Mouse (Mus musculus): Measurements from ENCODE around the gene Olfr630. TPM values are rescaled to one million over a fixed set of nuclear protein-coding genes. Genes with fewer than 3 reads are reported as not detected.
"Not testable (repeated sequence)": the region's sequence is repeated elsewhere in the genome, so short reads cannot be mapped to it uniquely, and the experiment has no call there.

Olfr630 gene
- not detected in 2 replicates for polyA plus RNA-seq (2016; fragmentation: Nextera tagmentation; extraction: Ambion mirVana)

DNA sequence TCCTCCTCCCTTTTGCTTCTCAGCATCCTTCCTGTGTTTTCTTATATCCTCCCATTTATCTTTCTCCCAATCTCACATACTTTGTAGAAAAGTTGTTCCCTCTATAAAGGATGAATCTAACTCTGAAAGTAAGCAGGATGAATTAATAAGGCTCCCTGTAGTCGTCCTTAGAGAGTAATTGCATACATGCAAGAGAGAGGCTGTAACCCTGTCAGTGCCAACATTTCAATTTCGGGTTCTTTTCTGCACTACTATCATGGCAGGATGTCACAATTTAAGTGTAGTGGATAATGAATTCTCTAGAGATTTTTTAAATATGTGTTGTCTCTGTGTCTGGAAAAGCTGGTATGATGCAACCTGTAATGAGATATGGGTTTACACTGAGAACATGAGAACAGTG is at the start of gene Olfr630:
Gene Olfr630 (minus strand): TSS at position 101 of the 400 bp plus-strand sequence.
- Histone ChIP-seq H3K27ac (no peak within 1 kb of the TSS), H3K36me3 (no peaks in the 10 kb centered on the region), H3K9me3 (no peaks in the 10 kb centered on the region), H3K4me1 (no peaks in the 10 kb centered on the region), H3K9ac (no peak within 1 kb of the TSS), H3K4me3 (no peak within 1 kb of the TSS), H3K4me2 (replicated peaks) (no peak within 1 kb of the TSS), H3K27me3 (replicated peaks) (no peaks in the 10 kb centered on the region)
- WGBS = 45% methylated on average over 2 of the region's 2 CpGs
- no peak for ATAC-seq (ENCODE audit: low FRiP score, low read depth)

DNA sequence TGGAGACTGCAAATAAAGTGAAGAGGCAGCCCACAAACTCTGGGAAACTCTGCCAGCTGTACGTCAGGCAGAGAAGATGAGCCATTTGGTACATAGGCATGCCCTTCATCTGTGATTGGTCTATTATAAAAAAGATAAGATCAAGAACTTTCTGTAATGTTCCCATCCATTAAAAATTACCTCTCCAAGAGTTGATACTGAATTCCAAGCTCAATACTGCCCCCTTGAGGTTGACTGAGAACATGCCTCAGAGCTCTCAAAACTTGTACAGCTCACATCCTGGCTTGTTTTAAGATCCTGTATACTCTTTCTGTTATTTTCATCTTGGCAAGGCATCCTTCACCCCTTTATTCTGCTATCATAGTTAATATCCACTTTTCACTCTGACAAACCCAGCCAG is 49.7 kb upstream of the Olfr630 start:
- no peak overlapping the region for H3K9ac ChIP-seq
- no peaks in the 10 kb centered on the region for H3K27me3 ChIP-seq (replicated peaks)
- no peak overlapping the region for H3K4me3 ChIP-seq
- H3K27ac ChIP-seq = no peak overlapping the region
- no peaks in the 10 kb centered on the region for H3K9me3 ChIP-seq
- WGBS = 60% methylated on average over 1 of the region's 1 CpGs
- no peak overlapping the region for H3K4me2 ChIP-seq (replicated peaks)
- H3K36me3 ChIP-seq = no peaks in the 10 kb centered on the region
- H3K4me1 ChIP-seq = no peaks in the 10 kb centered on the region
- ATAC-seq (ENCODE audit: low FRiP score, low read depth) = no peak

DNA sequence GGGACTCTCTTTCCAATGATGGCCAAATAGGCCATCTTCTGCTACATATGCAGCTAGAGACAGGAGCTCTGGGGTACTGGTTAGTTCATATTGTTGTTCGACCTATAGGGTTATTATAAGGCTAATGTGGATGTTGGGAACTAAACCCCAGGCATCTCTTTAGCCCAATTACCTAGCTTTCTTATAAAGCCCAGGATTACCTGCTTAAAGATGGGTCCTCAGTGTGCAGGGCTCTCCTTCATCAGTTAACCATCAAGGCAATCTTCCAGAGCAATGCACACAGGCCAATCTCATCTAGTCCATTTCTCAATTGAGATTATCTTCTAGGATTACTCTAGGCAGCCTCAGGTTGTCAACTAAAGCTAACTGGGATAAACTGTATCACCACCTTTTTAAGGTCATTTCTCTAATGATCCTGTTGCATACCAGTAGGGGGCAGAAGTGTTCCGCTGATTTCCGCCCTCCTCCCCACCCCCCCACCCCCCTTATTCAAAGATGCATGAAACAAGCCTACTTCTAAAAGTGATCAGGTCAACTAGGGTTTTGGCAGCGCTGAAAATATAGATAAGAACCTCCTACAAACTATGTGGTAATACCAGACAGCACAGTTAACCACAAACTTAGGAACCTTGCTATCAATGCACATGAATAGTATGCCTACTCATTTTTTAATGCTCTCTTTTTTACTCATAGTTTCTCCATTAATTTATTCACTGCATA is 35.7 kb upstream of the Olfr630 start:
- Histone ChIP-seq H3K4me3 (no peak overlapping the region), H3K27ac (no peak overlapping the region), H3K4me1 (no peaks in the 10 kb centered on the region), H3K9ac (no peak overlapping the region), H3K4me2 (replicated peaks) (no peak overlapping the region), H3K9me3 (no peaks in the 10 kb centered on the region), H3K27me3 (replicated peaks) (no peaks in the 10 kb centered on the region), H3K36me3 (no peaks in the 10 kb centered on the region)
- 39% methylated on average over 4 of the region's 4 CpGs for WGBS
- no peak for ATAC-seq (ENCODE audit: low FRiP score, low read depth)

DNA sequence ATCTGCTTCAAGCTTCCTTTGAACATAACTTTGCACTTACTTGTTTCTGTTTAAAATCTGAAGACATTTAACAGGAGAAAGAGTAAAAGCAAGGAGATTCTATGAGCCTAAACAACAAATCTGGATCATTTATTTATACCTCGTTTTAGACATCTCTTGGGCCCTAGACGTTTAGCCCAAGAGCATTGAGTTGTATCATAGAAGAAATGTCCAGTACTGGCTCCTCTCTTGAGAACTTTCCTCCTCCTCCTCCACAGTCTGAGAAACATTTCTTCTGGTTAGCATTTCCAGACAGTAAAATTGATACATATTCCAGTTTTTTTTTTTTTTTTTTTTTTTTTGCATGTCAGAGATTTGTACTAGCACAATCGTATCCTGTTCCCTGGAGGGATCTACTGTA is 34.6 kb upstream of the Olfr630 start, which contains the start of gene Olfr67:
Gene Olfr67 (minus strand): TSS at position 101 of the 400 bp plus-strand sequence.
- Histone ChIP-seq H3K36me3 (no peaks in the 10 kb centered on the region), H3K9ac (no peak within 1 kb of the TSS), H3K27ac (no peak within 1 kb of the TSS), H3K27me3 (replicated peaks) (no peaks in the 10 kb centered on the region), H3K4me2 (replicated peaks) (no peak within 1 kb of the TSS), H3K9me3 (no peaks in the 10 kb centered on the region), H3K4me3 (no peak within 1 kb of the TSS), H3K4me1 (no peaks in the 10 kb centered on the region)
- WGBS = 88% methylated on average over 3 of the region's 3 CpGs
- no peak for ATAC-seq (ENCODE audit: low FRiP score, low read depth)

DNA sequence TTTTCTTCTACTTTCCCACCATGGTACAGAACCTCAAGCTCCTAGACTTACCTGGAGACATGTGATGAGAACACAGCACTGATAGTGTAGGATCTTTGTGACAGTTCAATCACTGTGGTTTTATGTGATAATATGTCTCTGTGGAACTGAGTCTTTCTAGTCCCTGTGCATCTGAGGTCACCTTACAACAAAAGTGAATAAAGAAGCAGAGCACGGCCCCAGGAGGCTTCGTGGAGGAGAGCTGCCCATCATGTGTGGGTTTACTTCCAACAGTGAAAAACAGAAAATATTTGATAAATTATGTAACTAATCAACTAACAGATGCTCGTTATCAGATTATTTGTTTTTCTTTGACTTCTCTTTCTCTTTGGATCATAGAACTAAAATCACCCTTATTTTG is 22.5 kb upstream of the Olfr630 start, which contains the start of gene Olfr68:
Gene Olfr68 (minus strand): TSS at position 101 of the 400 bp plus-strand sequence.
- no peak within 1 kb of the TSS for H3K9ac ChIP-seq
- no peak within 1 kb of the TSS for H3K4me2 ChIP-seq (replicated peaks)
- no peaks in the 10 kb centered on the region for H3K4me1 ChIP-seq
- H3K36me3 ChIP-seq = no peaks in the 10 kb centered on the region
- H3K9me3 ChIP-seq = no peaks in the 10 kb centered on the region
- H3K27ac ChIP-seq = no peak within 1 kb of the TSS
- WGBS = 80% methylated on average over 3 of the region's 3 CpGs
- no peak within 1 kb of the TSS for H3K4me3 ChIP-seq
- H3K27me3 ChIP-seq (replicated peaks) = no peaks in the 10 kb centered on the region
- no peak for ATAC-seq (ENCODE audit: low FRiP score, low read depth)

DNA sequence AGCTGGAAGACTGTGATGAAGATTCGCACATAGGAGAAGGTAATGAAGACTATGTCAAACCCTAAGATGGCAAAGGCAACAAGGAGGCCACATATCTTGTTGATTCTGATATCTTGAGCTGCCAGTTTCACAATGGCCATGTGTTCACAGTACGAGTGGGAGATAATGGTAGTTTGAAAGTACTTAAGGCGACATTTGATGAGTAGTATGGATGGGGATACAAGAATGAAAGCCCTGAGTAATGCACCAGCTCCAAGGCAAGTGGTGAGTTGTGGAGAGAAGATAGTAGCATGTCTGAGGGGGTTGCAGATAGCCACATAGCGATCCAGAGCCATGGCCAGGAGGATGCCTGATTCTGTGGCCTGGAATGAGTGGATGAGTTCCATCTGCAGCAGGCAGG is 20.5 kb upstream of the Olfr630 start:
- ATAC-seq (ENCODE audit: low FRiP score, low read depth); H3K36me3 ChIP-seq; H3K27me3 ChIP-seq (replicated peaks); H3K4me1 ChIP-seq; H3K4me3 ChIP-seq; H3K27ac ChIP-seq; H3K9me3 ChIP-seq; H3K4me2 ChIP-seq (replicated peaks); H3K9ac ChIP-seq: not testable (repeated sequence)
- 89% methylated on average over 4 of the region's 4 CpGs for WGBS

DNA sequence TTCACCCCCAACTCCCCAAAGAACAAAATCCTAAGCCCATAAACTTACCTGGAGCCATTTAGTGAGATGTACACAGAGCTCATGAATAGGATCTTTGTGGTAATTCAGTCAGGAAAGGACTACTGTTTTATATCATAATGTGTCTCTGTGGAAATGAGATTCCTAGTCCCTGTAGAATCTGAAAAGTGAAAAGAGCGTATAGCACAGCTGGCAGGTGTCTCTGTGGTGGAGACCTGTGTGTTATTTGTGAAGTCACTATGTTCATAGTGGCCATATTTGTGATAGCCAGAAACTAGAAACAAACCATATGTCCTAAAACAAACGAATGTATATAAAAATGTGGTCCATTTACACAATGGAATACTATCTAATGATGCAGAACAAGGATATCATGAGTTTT is 14.4 kb upstream of the Olfr630 start, which contains the start of gene Olfr69:
Gene Olfr69 (minus strand): TSS at position 101 of the 400 bp plus-strand sequence.
- Histone ChIP-seq H3K4me2 (replicated peaks) (no peak within 1 kb of the TSS), H3K4me3 (no peak within 1 kb of the TSS), H3K4me1 (no peaks in the 10 kb centered on the region), H3K36me3 (no peaks in the 10 kb centered on the region), H3K27ac (no peak within 1 kb of the TSS), H3K27me3 (replicated peaks) (no peaks in the 10 kb centered on the region), H3K9me3 (no peaks in the 10 kb centered on the region), H3K9ac (no peak within 1 kb of the TSS)
- no peak for ATAC-seq (ENCODE audit: low FRiP score, low read depth)
- WGBS = 88% methylated on average over 2 of the region's 2 CpGs

DNA sequence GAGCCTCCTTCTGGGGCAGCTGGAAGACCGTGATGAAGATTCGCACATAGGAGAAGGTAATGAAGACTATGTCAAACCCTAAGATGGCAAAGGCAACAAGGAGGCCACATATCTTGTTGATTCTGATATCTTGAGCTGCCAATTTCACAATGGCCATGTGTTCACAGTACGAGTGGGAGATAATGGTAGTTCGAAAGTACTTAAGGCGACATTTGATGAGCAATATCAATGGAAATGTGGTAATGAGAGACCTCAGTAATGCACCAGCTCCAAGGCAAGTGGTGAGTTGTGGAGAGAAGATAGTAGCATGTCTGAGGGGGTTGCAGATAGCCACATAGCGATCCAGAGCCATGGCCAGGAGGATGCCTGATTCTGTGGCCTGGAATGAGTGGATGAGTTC is 10.6 kb upstream of the Olfr630 start:
- not testable (repeated sequence) for H3K36me3 ChIP-seq; H3K4me2 ChIP-seq (replicated peaks); H3K9ac ChIP-seq; H3K9me3 ChIP-seq; H3K4me1 ChIP-seq; H3K27ac ChIP-seq; H3K27me3 ChIP-seq (replicated peaks); ATAC-seq (ENCODE audit: low FRiP score, low read depth); H3K4me3 ChIP-seq
- whole genome bisulfite sequencing = 91% methylated on average over 6 of the region's 6 CpGs

DNA sequence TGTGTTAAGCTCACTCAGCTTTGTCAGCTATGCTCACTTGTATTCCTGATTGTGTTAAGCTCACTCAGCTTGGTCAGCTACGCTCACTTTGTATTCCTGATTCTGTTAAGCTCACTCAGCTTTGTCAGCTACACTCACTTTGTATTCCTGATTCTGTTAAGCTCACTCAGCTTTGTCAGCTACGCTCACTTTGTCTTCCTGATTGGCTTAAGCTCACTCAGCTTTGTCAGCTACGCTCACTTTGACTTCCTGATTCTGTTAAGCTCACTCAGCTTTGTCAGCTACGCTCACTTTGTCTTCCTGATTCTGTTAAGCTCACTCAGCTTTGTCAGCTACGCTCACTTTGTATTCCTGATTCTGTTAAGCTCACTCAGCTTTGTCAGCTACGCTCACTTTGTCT is 5.1 kb upstream of the Olfr630 start:
- H3K4me2 ChIP-seq (replicated peaks); H3K27me3 ChIP-seq (replicated peaks); H3K4me1 ChIP-seq; H3K9ac ChIP-seq; H3K27ac ChIP-seq; H3K4me3 ChIP-seq; H3K36me3 ChIP-seq; H3K9me3 ChIP-seq; ATAC-seq (ENCODE audit: low FRiP score, low read depth): not testable (repeated sequence)
- 91% methylated on average over 6 of the region's 6 CpGs for WGBS

DNA sequence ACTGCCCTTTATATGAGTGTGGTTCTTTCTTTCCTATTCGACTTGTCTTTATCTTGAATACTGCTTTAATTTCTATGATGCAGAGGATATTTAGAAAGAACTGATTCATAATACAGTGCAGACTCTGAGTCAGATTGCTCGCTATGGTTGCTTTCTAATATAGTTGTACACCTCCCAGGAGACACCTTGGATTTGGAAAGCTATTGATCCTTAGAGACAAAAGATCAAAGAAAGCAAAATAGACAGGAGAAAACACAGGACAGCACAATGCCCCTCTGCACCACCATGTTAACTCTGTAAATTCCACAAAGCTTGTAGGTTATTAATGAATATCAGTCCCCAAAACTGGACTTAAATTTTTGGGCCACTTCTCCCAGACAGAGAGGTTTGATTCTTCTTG is 12.3 kb downstream of the Olfr630 start, which contains the start of gene Olfr629:
Gene Olfr629 (minus strand): TSS at position 101 of the 400 bp plus-strand sequence.
- H3K4me3 ChIP-seq = no peak within 1 kb of the TSS
- ATAC-seq (ENCODE audit: low FRiP score, low read depth) = no peak
- WGBS = 80% methylated on average over 2 of the region's 2 CpGs

DNA sequence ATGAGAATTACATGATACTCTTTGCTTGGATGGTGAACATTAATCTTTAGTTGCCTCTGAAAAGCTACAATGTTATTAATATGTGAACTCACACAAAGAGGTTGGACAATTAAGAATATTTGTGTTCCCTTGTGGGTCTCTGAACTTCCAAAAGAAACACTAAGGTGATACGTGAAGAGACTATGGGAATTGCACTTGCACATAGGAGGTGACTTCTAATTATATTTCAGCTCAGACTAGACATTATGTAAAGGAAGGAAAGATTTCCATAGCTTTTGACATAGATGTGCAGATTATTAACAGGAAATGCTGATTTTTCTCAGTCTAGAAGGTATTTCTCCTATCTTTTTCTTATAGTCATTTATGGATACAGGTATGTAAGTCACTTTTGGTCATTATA is 27.1 kb downstream of the Olfr630 start, which contains the start of gene Olfr628:
Gene Olfr628 (plus strand): TSS at position 301 of the 400 bp plus-strand sequence.
- Histone ChIP-seq H3K27ac (no peak within 1 kb of the TSS), H3K9me3 (no peaks in the 10 kb centered on the region), H3K9ac (no peak within 1 kb of the TSS), H3K4me2 (replicated peaks) (no peak within 1 kb of the TSS), H3K4me1 (no peaks in the 10 kb centered on the region), H3K27me3 (replicated peaks) (no peaks in the 10 kb centered on the region), H3K36me3 (no peaks in the 10 kb centered on the region), H3K4me3 (no peak within 1 kb of the TSS)
- no peak for ATAC-seq (ENCODE audit: low FRiP score, low read depth)
- WGBS = 88% methylated on average over 1 of the region's 1 CpGs

More for the DNA sequence above, 12.3 kb downstream of the Olfr630 start, which contains the start of gene Olfr629:
- Histone ChIP-seq H3K4me1 (no peaks in the 10 kb centered on the region), H3K36me3 (no peaks in the 10 kb centered on the region), H3K27me3 (replicated peaks) (no peaks in the 10 kb centered on the region), H3K27ac (no peak within 1 kb of the TSS), H3K9me3 (no peaks in the 10 kb centered on the region), H3K9ac (no peak within 1 kb of the TSS), H3K4me2 (replicated peaks) (no peak within 1 kb of the TSS)

DNA sequence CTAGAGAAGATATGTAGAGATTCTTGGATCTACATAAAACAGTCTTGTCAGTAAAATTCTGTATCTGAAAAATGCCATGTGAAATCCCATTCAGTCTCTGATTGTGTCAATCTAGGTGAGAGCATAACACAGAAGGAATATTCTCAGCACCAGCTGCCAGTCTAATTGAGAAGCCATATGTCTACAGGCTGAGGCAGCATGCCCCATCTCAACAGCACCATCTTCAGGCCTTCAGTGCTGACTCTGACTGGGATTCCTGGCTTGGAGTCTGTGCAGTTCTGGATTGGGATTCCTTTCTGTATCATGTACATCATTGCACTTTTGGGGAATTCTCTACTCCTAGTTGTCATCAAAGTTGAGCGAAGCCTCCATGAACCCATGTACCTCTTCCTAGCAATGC is 40.7 kb downstream of the Olfr630 start:
- not testable (repeated sequence) for H3K4me2 ChIP-seq (replicated peaks); ATAC-seq (ENCODE audit: low FRiP score, low read depth); H3K9me3 ChIP-seq; H3K9ac ChIP-seq; H3K4me3 ChIP-seq; H3K4me1 ChIP-seq; H3K36me3 ChIP-seq; H3K27me3 ChIP-seq (replicated peaks); H3K27ac ChIP-seq
- 97% methylated on average over 1 of the region's 1 CpGs for WGBS

DNA sequence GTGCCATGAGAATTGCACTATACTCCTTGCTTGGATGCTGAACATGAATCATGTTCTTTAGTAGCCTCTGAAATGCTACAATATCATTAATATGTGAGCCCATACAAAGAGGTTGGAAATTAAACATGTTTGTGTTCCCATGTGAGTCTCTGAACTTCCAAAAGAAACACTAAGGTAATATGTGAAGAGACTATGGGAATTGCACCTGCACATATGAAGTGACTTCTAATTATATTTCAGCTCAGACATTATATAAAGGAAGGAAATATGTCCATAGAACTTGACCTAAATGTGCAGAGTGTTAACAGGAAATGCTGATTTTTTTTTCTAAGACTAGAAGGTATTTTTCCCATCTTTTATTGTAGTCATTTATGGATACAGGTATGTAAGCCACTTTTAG is 42.8 kb downstream of the Olfr630 start, which contains the start of gene Olfr243:
Gene Olfr243 (plus strand): TSS at position 301 of the 400 bp plus-strand sequence.
- no peaks in the 10 kb centered on the region for H3K36me3 ChIP-seq

More for the DNA sequence above, 42.8 kb downstream of the Olfr630 start, which contains the start of gene Olfr243:
- no peak within 1 kb of the TSS for H3K4me3 ChIP-seq
- H3K27ac ChIP-seq = no peak within 1 kb of the TSS
- ATAC-seq (ENCODE audit: low FRiP score, low read depth) = no peak
- no peak within 1 kb of the TSS for H3K9ac ChIP-seq
- no peaks in the 10 kb centered on the region for H3K9me3 ChIP-seq
- H3K27me3 ChIP-seq (replicated peaks) = no peaks in the 10 kb centered on the region
- no peak within 1 kb of the TSS for H3K4me2 ChIP-seq (replicated peaks)
- no peaks in the 10 kb centered on the region for H3K4me1 ChIP-seq
